Mouse (Mus musculus): ENCODE measurements around the gene Hemgn. TPM values are rescaled to one million over a fixed set of nuclear protein-coding genes. Genes with fewer than 3 reads are reported as not detected.

The Hemgn gene
- polyA plus RNA-seq, 1 experiment from 2014 or later: 1.2 TPM

DNA sequence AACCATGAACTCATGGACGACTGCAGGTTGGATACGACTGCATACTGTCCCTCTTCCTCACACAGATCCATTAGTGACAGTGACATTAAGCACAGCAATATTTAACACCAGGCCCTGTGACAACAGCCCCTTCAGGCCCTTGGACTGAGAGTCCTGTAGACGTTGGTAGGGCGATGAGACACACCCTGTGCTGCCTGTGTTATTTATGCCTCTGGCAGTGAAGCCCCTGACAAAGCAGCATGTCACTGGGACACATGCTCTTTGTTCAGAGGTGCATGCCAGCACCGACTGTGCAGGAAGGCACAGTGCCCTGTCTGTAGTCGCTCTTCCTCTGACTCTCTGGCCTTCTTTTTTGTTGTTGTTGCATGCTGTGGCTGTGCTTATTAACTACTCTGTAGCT lies 35.6 kb upstream of the Hemgn start:
- Histone ChIP-seq H3K4me1 (peaks cover 17% of the 10 kb centered on the region), H3K27ac (no peak overlapping the region), H3K27me3 (no peaks in the 10 kb centered on the region), H3K9ac (no peak overlapping the region), H3K36me3 (no peaks in the 10 kb centered on the region), H3K4me2 (no peak overlapping the region), H3K9me3 (no peaks in the 10 kb centered on the region), H3K4me3 (no peak overlapping the region)
- no peak for ATAC-seq (ENCODE audit: borderline replicate concordance, extremely low read depth, low FRiP score, low TSS enrichment)
- 66% methylated on average over 6 of the region's 6 CpGs for WGBS

DNA sequence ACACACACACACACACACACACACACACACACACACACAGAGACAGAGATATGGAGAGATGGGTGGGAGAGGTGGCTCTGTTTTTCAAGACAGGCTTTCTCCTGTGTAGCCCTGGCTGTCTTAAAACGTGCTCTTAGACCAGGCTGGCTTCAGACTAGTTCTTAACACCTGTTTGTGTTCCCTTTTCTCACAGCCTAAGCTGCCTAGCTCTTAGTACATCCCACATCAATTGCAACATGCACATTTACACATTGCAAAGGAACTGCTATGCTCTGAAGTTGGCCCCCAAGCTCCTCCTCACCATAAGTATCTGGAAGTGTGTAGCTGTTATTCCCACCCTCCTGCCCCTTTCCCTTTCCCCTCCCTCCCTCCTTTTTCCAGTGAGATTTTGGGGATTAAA lies 34.2 kb upstream of the Hemgn start:
- WGBS: 65% methylated on average over 1 of the region's 1 CpGs
- no peak overlapping the region for H3K9ac ChIP-seq
- no peaks in the 10 kb centered on the region for H3K9me3 ChIP-seq
- H3K4me2 ChIP-seq: no peak overlapping the region
- ATAC-seq (ENCODE audit: borderline replicate concordance, extremely low read depth, low FRiP score, low TSS enrichment): no peak
- H3K4me3 ChIP-seq: no peak overlapping the region
- no peaks in the 10 kb centered on the region for H3K36me3 ChIP-seq
- H3K27me3 ChIP-seq: no peaks in the 10 kb centered on the region
- H3K27ac ChIP-seq: no peak overlapping the region
- 0 out of 2 replicates have a peak, but pooled peaks cover 5% of the 10 kb centered on the region for H3K4me1 ChIP-seq

DNA sequence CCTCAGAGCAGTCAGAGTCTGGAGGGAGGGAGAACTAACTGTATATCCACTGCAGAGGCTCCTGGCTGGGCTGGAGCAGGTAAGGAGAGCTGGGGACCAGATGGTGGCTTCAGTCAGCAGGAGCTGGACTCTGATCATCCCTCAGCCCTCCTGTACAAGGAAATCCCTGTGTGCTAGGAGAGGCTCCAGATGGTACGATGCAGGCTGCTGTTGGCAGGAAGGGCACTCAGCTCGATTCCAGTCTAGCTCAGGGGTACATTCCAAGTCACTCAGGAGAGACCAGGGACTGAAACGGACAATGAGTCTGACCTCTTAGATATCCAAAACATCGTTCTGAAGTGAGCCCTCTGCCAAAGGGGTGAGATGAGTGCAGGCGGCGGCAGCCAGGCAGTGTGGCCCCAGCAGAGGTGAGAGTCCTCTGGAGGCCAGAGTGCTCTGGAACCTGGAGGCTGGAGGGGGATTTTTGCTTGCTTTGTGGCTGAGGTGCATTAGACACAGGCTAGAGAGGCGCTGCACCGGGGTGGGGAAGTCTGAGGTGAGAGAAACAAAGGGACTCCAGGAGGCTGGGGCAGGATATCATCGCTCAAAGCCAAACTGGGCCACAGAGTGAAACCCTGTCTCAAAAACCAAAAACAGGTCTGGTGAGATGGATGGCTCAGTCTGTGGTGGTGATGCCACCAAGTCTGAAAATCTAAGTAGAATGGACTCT lies 32.1 kb upstream of the Hemgn start:
- Histone ChIP-seq H3K36me3 (no peaks in the 10 kb centered on the region), H3K9ac (no peak overlapping the region), H3K4me1 (0 out of 2 replicates have a peak, but pooled peaks cover 5% of the 10 kb centered on the region), H3K9me3 (no peaks in the 10 kb centered on the region), H3K4me2 (no peak overlapping the region), H3K4me3 (no peak overlapping the region), H3K27ac (no peak overlapping the region), H3K27me3 (no peaks in the 10 kb centered on the region)
- WGBS: 28% methylated on average over 9 of the region's 9 CpGs
- no peak for ATAC-seq (ENCODE audit: borderline replicate concordance, extremely low read depth, low FRiP score, low TSS enrichment)

DNA sequence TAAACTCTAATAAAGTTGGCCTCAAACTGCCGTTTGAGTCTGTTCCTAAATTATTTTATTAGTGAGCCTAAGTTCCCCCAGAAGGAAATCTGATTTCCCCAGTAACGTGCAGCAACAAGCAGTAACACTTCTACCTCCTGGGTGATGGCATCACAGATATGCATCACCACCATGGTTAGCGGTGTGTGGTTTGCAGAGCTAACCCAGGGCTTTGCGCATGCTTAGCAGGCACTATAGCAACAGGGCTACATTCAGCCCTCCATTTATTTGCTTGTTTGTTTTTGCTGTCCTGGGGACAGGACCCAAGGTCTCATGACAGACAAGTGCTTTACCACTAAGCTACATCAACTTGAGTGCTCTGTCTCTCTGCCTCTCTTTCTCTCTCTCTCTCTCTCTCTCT lies 29.2 kb upstream of the Hemgn start:
- no peak for ATAC-seq (ENCODE audit: borderline replicate concordance, extremely low read depth, low FRiP score, low TSS enrichment)
- Histone ChIP-seq H3K4me3 (no peak overlapping the region), H3K9me3 (no peaks in the 10 kb centered on the region), H3K27me3 (no peaks in the 10 kb centered on the region), H3K4me2 (no peak overlapping the region), H3K36me3 (no peaks in the 10 kb centered on the region), H3K9ac (no peak overlapping the region), H3K4me1 (no peaks in the 10 kb centered on the region), H3K27ac (no peak overlapping the region)
- 63% methylated on average over 4 of the region's 4 CpGs for WGBS

DNA sequence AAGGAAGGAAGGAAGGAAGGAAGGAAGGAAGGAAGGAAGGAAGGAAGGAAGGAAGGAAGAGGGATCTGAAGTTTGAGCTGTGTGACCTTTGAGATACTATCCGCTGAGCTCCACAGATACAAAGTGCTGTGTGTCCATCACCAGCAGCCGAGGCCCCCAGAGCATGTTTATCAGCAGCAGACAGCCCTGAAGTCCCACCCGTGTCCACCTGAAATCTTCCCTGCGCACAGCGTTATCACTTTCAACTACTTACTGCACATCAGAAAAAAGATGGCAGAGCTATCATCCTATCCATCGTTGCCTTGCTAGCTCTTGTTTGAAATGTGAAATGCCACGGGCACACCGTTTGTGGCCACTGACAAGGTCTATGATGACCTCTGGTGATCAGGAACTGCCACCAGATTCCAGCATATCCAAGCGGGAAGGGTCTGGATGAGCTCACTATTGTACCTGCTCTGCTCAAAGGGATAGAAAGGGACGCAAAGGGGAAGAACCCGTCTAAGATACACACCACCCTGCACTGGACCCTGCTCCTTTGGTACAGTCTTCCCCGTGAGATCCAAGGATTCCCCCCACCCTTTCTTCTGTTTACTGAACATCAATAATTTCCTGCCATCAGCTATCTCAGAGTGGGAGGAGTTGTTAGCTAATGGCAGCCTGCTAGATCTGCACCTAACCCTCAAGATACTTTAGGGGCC lies 19.2 kb upstream of the Hemgn start:
- H3K27ac ChIP-seq: no peak overlapping the region
- H3K9me3 ChIP-seq: no peaks in the 10 kb centered on the region
- no peak; the same call in 1 of the 2 replicates for ATAC-seq (ENCODE audit: borderline replicate concordance, extremely low read depth, low FRiP score, low TSS enrichment)
- 64% methylated on average over 12 of the region's 12 CpGs for WGBS
- no peak overlapping the region for H3K4me3 ChIP-seq
- H3K4me1 ChIP-seq: no peaks in the 10 kb centered on the region
- no peak overlapping the region for H3K9ac ChIP-seq
- no peaks in the 10 kb centered on the region for H3K36me3 ChIP-seq
- no peak overlapping the region for H3K4me2 ChIP-seq
- H3K27me3 ChIP-seq: no peaks in the 10 kb centered on the region

DNA sequence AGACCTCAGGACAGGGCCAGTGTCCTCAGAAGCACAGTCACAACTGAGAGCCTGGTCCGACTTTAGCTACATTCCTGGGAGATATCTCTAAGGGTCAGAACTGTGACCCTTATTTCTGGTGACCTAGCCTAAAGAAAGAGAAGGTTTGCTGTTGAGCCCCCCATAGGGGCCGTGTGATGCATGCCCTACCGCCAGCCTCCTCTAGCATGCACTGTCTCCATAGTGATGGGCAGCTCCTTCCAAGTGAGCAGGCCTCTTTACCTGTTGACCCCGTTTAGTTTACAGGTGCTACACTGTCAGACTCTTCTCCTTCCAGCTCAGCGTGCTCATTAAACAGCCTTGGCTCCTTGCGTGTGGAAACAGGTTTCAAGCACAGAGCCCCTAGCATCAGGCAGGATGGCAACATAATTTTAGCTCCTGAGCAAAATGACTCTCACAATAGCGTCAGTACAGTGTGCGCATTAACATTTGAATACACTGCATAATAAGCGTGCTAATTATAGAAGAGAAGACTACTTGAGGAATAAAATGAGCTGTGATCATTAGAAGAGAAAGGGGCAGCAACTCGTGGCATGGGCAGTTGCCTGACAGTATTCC lies 15.7 kb upstream of the Hemgn start:
- H3K4me1 ChIP-seq: no peaks in the 10 kb centered on the region
- H3K4me2 ChIP-seq: no peak overlapping the region
- no peak overlapping the region for H3K27ac ChIP-seq
- WGBS: 54% methylated on average over 10 of the region's 10 CpGs
- no peak overlapping the region for H3K9ac ChIP-seq
- no peaks in the 10 kb centered on the region for H3K27me3 ChIP-seq
- no peaks in the 10 kb centered on the region for H3K36me3 ChIP-seq
- ATAC-seq (ENCODE audit: borderline replicate concordance, extremely low read depth, low FRiP score, low TSS enrichment): no peak
- H3K4me3 ChIP-seq: no peak overlapping the region
- no peaks in the 10 kb centered on the region for H3K9me3 ChIP-seq

DNA sequence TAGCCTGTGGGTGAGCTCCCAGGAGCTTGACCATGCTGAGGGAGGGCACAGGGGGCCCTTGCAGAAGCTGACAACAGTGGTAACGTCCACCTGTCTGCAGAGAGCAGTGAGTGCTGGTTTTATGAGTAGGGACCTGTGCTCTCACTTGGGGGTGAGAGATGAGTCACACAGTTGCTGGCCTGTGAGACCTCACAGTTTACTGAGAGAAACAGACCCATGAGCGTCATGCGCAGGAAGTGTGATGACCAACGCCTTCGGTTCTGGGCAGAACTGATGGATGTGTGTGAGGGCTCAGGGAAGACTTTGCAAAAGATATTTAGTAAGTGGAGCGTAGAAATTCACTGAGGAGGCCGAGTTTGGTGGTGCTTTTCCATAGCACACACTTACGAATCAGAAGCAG lies 9.3 kb upstream of the Hemgn start:
- Histone ChIP-seq H3K4me1 (no peaks in the 10 kb centered on the region), H3K9me3 (no peaks in the 10 kb centered on the region), H3K27me3 (no peaks in the 10 kb centered on the region), H3K4me3 (no peak overlapping the region), H3K9ac (no peak overlapping the region), H3K27ac (no peak overlapping the region), H3K36me3 (no peaks in the 10 kb centered on the region), H3K4me2 (no peak overlapping the region)
- ATAC-seq (ENCODE audit: borderline replicate concordance, extremely low read depth, low FRiP score, low TSS enrichment): no peak
- WGBS: 63% methylated on average over 8 of the region's 8 CpGs

DNA sequence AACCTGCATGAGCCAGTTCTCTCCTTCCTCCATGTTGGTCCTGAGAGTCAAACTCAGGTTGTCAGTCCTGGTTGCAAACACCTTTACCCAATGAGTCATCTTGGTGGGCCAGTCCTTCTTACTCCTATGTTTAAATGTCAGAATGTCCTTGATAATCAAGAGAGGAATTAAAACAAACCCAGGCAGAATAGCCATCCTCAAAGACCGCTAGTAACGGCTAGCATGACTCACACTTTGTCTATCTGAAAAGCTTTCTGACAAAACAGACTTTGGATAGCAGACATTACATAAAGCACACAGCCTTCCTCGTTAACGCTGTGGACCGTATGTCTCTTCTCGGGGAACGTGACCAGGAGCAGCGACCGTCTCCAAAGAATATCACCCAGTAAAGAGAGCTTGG lies 5.5 kb upstream of the Hemgn start:
- WGBS: 68% methylated on average over 9 of the region's 9 CpGs
- H3K9me3 ChIP-seq: no peaks in the 10 kb centered on the region
- H3K9ac ChIP-seq: no peak overlapping the region
- no peak overlapping the region for H3K27ac ChIP-seq
- no peak overlapping the region for H3K4me3 ChIP-seq
- H3K27me3 ChIP-seq: no peaks in the 10 kb centered on the region
- ATAC-seq (ENCODE audit: borderline replicate concordance, extremely low read depth, low FRiP score, low TSS enrichment): no peak
- no peaks in the 10 kb centered on the region for H3K4me1 ChIP-seq
- no peak overlapping the region for H3K4me2 ChIP-seq
- H3K36me3 ChIP-seq: no peaks in the 10 kb centered on the region

DNA sequence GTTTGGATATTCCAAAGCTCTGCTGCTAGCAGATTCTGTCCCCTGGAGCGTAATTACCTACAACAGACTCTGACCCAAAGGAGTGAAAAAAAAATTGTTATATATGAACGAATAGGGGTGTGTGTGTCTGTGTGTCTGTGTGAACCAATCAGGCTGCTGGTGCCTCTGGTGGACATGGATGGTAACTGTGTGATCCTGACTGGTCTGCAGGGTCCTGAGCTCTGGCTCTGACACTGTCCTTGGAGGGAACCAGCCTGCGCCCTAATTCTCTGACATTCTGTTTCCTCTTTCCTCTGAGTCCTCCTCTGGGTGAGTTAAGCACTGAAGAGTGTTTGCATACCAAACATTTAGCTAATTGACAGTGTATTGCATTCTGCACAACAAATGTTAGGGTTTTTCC lies 4.2 kb upstream of the Hemgn start:
- Histone ChIP-seq H3K36me3 (no peaks in the 10 kb centered on the region), H3K4me3 (no peak overlapping the region), H3K4me1 (no peaks in the 10 kb centered on the region), H3K27me3 (no peaks in the 10 kb centered on the region), H3K4me2 (no peak overlapping the region), H3K27ac (no peak overlapping the region), H3K9ac (no peak overlapping the region), H3K9me3 (no peaks in the 10 kb centered on the region)
- 51% methylated on average over 3 of the region's 3 CpGs for WGBS
- no peak for ATAC-seq (ENCODE audit: borderline replicate concordance, extremely low read depth, low FRiP score, low TSS enrichment)

DNA sequence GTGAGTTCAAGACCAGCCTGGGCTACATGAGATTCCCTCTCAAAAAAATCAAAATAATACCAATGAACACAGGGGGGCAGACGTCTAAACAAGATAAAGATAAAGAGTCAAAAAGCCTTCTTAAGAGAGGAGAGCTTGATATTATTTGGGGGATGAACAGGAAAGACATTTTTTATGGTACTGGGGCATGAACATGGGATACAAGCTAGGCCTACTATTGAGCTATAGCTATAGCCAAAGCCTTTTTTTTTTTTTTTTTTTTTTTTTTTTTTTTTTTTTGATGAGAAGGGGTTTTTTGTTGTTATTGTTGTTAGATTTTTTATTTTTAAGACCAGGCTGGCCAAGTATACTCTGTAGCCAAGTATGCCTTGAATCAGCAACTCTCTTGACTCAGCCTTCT lies 1.2 kb downstream of the Hemgn start:
- H3K27ac ChIP-seq: no peak overlapping the region
- H3K4me3 ChIP-seq: no peak overlapping the region
- no peaks in the 10 kb centered on the region for H3K36me3 ChIP-seq
- H3K9ac ChIP-seq: no peak overlapping the region
- H3K4me1 ChIP-seq: no peaks in the 10 kb centered on the region
- ATAC-seq (ENCODE audit: borderline replicate concordance, extremely low read depth, low FRiP score, low TSS enrichment): no peak
- H3K27me3 ChIP-seq: no peaks in the 10 kb centered on the region
- WGBS: 43% methylated on average over 1 of the region's 1 CpGs
- H3K9me3 ChIP-seq: no peaks in the 10 kb centered on the region
- no peak overlapping the region for H3K4me2 ChIP-seq

DNA sequence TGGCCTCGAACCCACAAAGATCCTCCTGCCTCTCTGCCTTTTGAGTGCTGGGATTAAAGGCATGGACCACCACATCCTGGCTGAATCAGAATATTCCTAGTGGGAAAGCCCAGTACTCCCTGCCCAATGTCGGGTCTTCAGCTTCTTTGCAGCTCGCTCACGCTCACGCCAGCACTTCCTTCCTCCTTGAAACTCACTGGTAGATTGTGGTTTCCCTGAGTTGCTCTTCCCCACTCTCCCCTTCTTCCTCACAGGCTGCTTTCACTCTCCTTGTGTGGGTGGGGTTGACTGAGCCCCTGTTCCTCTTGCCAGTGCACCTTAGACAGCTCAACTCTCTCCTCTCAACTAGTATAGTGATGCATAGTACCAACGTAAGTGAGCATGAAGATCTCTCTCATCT lies 1.8 kb downstream of the Hemgn start:
- no peak overlapping the region for H3K4me3 ChIP-seq
- H3K4me1 ChIP-seq: no peaks in the 10 kb centered on the region
- ATAC-seq (ENCODE audit: borderline replicate concordance, extremely low read depth, low FRiP score, low TSS enrichment): no peak
- no peak overlapping the region for H3K27ac ChIP-seq
- 76% methylated on average over 6 of the region's 6 CpGs for WGBS
- no peaks in the 10 kb centered on the region for H3K36me3 ChIP-seq
- H3K9me3 ChIP-seq: no peaks in the 10 kb centered on the region
- H3K9ac ChIP-seq: no peak overlapping the region
- H3K27me3 ChIP-seq: no peaks in the 10 kb centered on the region
- no peak overlapping the region for H3K4me2 ChIP-seq

DNA sequence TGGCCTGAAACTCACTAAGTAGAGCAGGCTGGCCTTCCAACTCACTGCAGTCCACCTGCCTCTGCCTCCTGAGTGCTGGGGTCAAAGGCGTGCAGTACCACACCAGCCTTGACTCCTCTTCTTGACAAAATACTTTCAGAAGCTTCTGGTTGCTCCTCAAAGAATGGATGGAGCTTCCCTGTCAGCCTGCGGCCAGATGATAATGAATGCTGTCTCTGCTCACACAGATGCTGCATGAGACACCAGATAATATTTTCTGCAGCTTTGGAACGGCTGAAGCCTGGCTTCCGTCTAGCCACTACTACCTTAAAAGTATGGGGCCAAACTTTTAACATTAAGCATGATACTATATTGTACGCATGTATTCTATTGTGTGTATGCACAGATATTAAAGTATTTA lies 2.6 kb downstream of the Hemgn start:
- 84% methylated on average over 5 of the region's 5 CpGs for WGBS
- Histone ChIP-seq H3K9me3 (no peaks in the 10 kb centered on the region), H3K9ac (no peak overlapping the region), H3K36me3 (no peaks in the 10 kb centered on the region), H3K4me2 (no peak overlapping the region), H3K4me1 (no peaks in the 10 kb centered on the region), H3K27me3 (no peaks in the 10 kb centered on the region), H3K27ac (no peak overlapping the region), H3K4me3 (no peak overlapping the region)
- no peak for ATAC-seq (ENCODE audit: borderline replicate concordance, extremely low read depth, low FRiP score, low TSS enrichment)
